7 mouse cellular contexts compared by ENCODE assay signal in the genomic region with DNA sequence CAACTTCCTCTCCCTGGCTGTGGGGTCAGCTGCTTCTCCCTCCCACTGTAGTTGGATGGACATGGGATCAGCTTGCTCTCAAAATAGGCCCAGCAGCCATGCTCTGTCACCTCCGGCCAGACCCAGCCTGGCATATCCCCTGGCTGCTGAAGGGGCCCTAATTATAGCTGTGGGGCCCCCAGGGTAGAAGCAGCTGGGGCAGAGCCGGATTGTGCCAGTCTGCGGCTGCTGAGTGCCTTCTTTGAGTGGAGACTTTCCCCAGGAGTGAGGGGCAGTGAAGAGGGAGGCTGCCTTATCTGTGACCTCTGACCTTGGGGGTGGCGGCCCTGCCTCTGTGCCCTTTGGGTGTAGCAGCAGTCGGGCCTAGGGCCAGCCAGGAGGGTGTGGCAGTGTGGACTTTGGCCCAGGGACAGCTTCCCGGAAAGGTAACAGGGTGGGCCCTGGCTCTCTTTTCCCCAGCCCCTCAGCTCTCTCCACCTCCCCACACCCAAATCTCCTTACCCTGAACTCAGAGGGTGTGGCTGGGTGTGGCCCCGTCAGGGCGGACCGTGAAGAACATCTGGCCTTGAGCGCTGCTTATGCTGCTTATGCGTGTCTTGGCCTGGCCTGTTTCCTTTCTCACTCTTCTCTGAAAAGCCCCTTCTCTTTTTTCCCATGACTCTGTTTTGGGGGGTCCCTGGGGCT. TPM values are rescaled to one million over a fixed set of nuclear protein-coding genes. Genes with fewer than 3 reads are reported as not detected.
DNase-seq lines count a peak whose midpoint lies in the region; ATAC-seq and TF ChIP-seq lines count a peak whose summit lies in the region.

No protein-coding gene starts in this region.

- ATAC-seq in embryonic facial prominence, embryonic 13.5 days (ENCODE audit: insufficient number of reproducible peaks, insufficient read depth, low FRiP score, low TSS enrichment, low read depth) = peak; percentile 26; the same call in 1 of the 2 replicates
- ATAC-seq in intestine, embryonic 16.5 days = peak; percentile 90

- H3K79me2 ChIP-seq in MEL (ENCODE audit: control insufficient read depth, insufficient read depth, low read length, poor library complexity) = no peaks in the 10 kb centered on the region
- H3K79me2 ChIP-seq in myocyte (ENCODE audit: control insufficient read depth, insufficient read depth) = no peaks in the 10 kb centered on the region

- H3ac ChIP-seq in myocyte (ENCODE audit: control insufficient read depth, insufficient read length) = no peak overlapping the region

- H3K27me3 ChIP-seq in MEL (ENCODE audit: control insufficient read depth in 1 of 2, insufficient read depth in 2 of 2, low read length in 2 of 2) (no peaks in the 10 kb centered on the region), myocyte (ENCODE audit: control insufficient read depth, insufficient read depth, insufficient read length) (peaks cover 4% of the 10 kb centered on the region)
- H3K27me3 ChIP-seq in embryonic facial prominence, embryonic 13.5 days = no peaks in the 10 kb centered on the region
- no peaks in the 10 kb centered on the region for H3K27me3 ChIP-seq in intestine, embryonic 16.5 days (replicated peaks; ENCODE audit: control insufficient read depth, insufficient read depth, low read length)

- WGBS in embryonic facial prominence, embryonic 13.5 days = 66% methylated on average over 11 of the region's 11 CpGs
- whole genome bisulfite sequencing in intestine, embryonic 16.5 days = 46% methylated on average over 11 of the region's 11 CpGs

- no peak overlapping the region for H3K4me2 ChIP-seq in embryonic facial prominence, embryonic 13.5 days
- peak overlapping the region; percentile 30 for H3K4me2 ChIP-seq in intestine, embryonic 16.5 days (ENCODE audit: low read depth, low read length)
- H3K4me2 ChIP-seq in myocyte (ENCODE audit: low read depth) = peak overlapping the region; percentile 42

- peak; percentile 48 for DNase-seq in MEL (ENCODE audit: low read depth, low spot score)
- DNase-seq in ovary, postnatal 36 days (ENCODE audit: low spot score) = no peak
- DNase-seq in left cerebral cortex, adult 11 months (ENCODE audit: low spot score) = no peak
- no peak for DNase-seq in right cerebral cortex, adult 2 months (ENCODE audit: low spot score in 2 of 2)

- H3K4me1 ChIP-seq in MEL (ENCODE audit: control insufficient read depth in 1 of 2, insufficient read depth in 2 of 2, low read length in 2 of 2) = peaks cover 9 to 24% of the 10 kb centered on the region in 2 experiments; a peak in 3 of 4 replicates
- peaks cover 8% of the 10 kb centered on the region for H3K4me1 ChIP-seq in embryonic facial prominence, embryonic 13.5 days
- peaks cover 15% of the 10 kb centered on the region for H3K4me1 ChIP-seq in intestine, embryonic 16.5 days (ENCODE audit: control insufficient read depth, insufficient read depth, low read length)

- TF ChIP-seq EP300 in MEL (IDR thresholded peaks at IDR 0.05; ENCODE audit: low read depth in 1 of 2, low read length in 2 of 2) = 0 out of 4 replicates have a peak, but pooled peaks of 1 of the 2 experiments have one; percentile 10

- H3K4me3 ChIP-seq in MEL (ENCODE audit: control insufficient read depth in 1 of 2, insufficient read depth in 1 of 2, low read depth in 2 of 2, low read length in 2 of 2) (no peak overlapping the region), myocyte (no peak overlapping the region)
- no peak overlapping the region for H3K4me3 ChIP-seq in embryonic facial prominence, embryonic 13.5 days
- H3K4me3 ChIP-seq in intestine, embryonic 16.5 days (ENCODE audit: low read length) = no peak overlapping the region

- H3K9ac ChIP-seq in MEL (ENCODE audit: control insufficient read depth, low read depth, low read length, poor library complexity, severe bottlenecking) = peak overlapping the region; percentile 57
- H3K9ac ChIP-seq in embryonic facial prominence, embryonic 13.5 days = no peak overlapping the region
- H3K9ac ChIP-seq in intestine, embryonic 16.5 days (ENCODE audit: low read depth, low read length) = peak overlapping the region; percentile 46

- H3K36me3 ChIP-seq in MEL (ENCODE audit: control insufficient read depth in 1 of 2, insufficient read depth in 2 of 2, low read length in 2 of 2) = peaks cover 0 to 19% of the 10 kb centered on the region in 2 experiments; a peak in 2 of 4 replicates
- peaks cover 56% of the 10 kb centered on the region for H3K36me3 ChIP-seq in embryonic facial prominence, embryonic 13.5 days
- H3K36me3 ChIP-seq in intestine, embryonic 16.5 days (ENCODE audit: control insufficient read depth, insufficient read depth, low read length) = peaks cover 6% of the 10 kb centered on the region; the same call in 1 of the 2 replicates
- H3K36me3 ChIP-seq in myocyte (ENCODE audit: control insufficient read depth, insufficient read depth) = no peaks in the 10 kb centered on the region

- peak overlapping the region; percentile 68 for H3K27ac ChIP-seq in MEL (ENCODE audit: control insufficient read depth, low read depth, low read length)
- no peak overlapping the region for H3K27ac ChIP-seq in embryonic facial prominence, embryonic 13.5 days
- peak overlapping the region; percentile 86 for H3K27ac ChIP-seq in intestine, embryonic 16.5 days (ENCODE audit: low read length)

- no peak for TF ChIP-seq RAD21 in MEL (IDR thresholded peaks at IDR 0.05; ENCODE audit: low read depth, low read length)

- no peak for TF ChIP-seq CTCF in MEL (IDR thresholded peaks at IDR 0.05 in 2 of 3, conservative IDR thresholded peaks at IDR 0.05 in 1 of 3; ENCODE audit: control insufficient read depth in 1 of 3, insufficient read depth in 1 of 3, low read depth in 2 of 3, low read length in 3 of 3, poor library complexity in 1 of 3, severe bottlenecking in 1 of 3)

- no peak for TF ChIP-seq POLR2A in MEL (IDR thresholded peaks at IDR 0.05; ENCODE audit: control insufficient read depth in 1 of 2, insufficient read depth in 1 of 2, low read depth in 1 of 2, low read length in 2 of 2, poor library complexity in 1 of 2)
- no peak for TF ChIP-seq POLR2A in myocyte (IDR thresholded peaks at IDR 0.05; ENCODE audit: insufficient read length, low read depth)

- no peaks in the 10 kb centered on the region for H3K9me3 ChIP-seq in MEL (replicated peaks; ENCODE audit: insufficient read depth, low read length)
- no peaks in the 10 kb centered on the region for H3K9me3 ChIP-seq in embryonic facial prominence, embryonic 13.5 days
- H3K9me3 ChIP-seq in intestine, embryonic 16.5 days (ENCODE audit: control insufficient read depth, low read length) = no peaks in the 10 kb centered on the region

TF ChIP-seq in MEL, 35 proteins besides CTCF, POLR2A, EP300 and RAD21 (continues in another document):
- no peak for TF ChIP-seq ZMIZ1 (IDR thresholded peaks at IDR 0.05; ENCODE audit: low read depth, low read length)
- TF ChIP-seq ETS1 (IDR thresholded peaks at IDR 0.05; ENCODE audit: low read depth, low read length) = no peak
- no peak for TF ChIP-seq HCFC1 (IDR thresholded peaks at IDR 0.05; ENCODE audit: low read depth, low read length)
- TF ChIP-seq MAZ (IDR thresholded peaks at IDR 0.05; ENCODE audit: low read depth, low read length) = no peak
- no peak for TF ChIP-seq ZC3H11A (IDR thresholded peaks at IDR 0.05; ENCODE audit: low read depth, low read length)
- no peak for TF ChIP-seq ZNF384 (IDR thresholded peaks at IDR 0.05; ENCODE audit: low read depth, low read length)
- TF ChIP-seq TCF12 (IDR thresholded peaks at IDR 0.05; ENCODE audit: low read depth, low read length) = no peak
- TF ChIP-seq MAX (IDR thresholded peaks at IDR 0.05; ENCODE audit: low read length) = no peak
- TF ChIP-seq MAFK (IDR thresholded peaks at IDR 0.05; ENCODE audit: borderline replicate concordance, low read depth, low read length) = no peak
- no peak for TF ChIP-seq ZKSCAN1 (IDR thresholded peaks at IDR 0.05; ENCODE audit: low read depth, low read length)

TF ChIP-seq in myocyte, 11 proteins besides CTCF, POLR2A, EP300 and RAD21 (continues in another document):
- TF ChIP-seq E2F4 (IDR thresholded peaks at IDR 0.05; ENCODE audit: insufficient read depth) (no peak), MAX (IDR thresholded peaks at IDR 0.05; ENCODE audit: low read depth) (no peak), MYOG (IDR thresholded peaks at IDR 0.05; ENCODE audit: control insufficient read depth in 1 of 3, insufficient read depth in 1 of 3, insufficient read length in 2 of 3, low read depth in 2 of 3) (peak; percentile 11 to 64 (median 38)), REST (IDR thresholded peaks at IDR 0.05; ENCODE audit: insufficient read depth, insufficient read length) (no peak), USF1 (IDR thresholded peaks at IDR 0.05; ENCODE audit: low read depth) (no peak), MYOD1 (IDR thresholded peaks at IDR 0.05; ENCODE audit: control insufficient read depth in 1 of 3, insufficient read length in 2 of 3, low read depth in 2 of 3) (peak in 2 of 3 experiments; percentile 35 to 72), TCF3 (IDR thresholded peaks at IDR 0.05; ENCODE audit: insufficient read length, low read depth) (no peak), CEBPB (IDR thresholded peaks at IDR 0.05; ENCODE audit: insufficient read depth, poor library complexity, severe bottlenecking) (no peak), SRF (IDR thresholded peaks at IDR 0.05; ENCODE audit: control insufficient read depth, insufficient read length, low read depth) (no peak)

RNA-seq across cellular contexts. Expression of gene Pik3c2b, which starts 38.6 kb away (rescaled TPM):
- total RNA-seq in MEL (2012; rRNA removed) = 2.9 TPM in 2 replicates
- 1 to 10 TPM in 1 of 2 experiments, not detected in 1; 3.2 TPM for polyA plus RNA-seq in MEL (2012; ENCODE audit: insufficient read depth in 1 of 2, insufficient read length in 2 of 2, low read depth in 1 of 2, low replicate concordance in 2 of 2, missing spikeins in 1 of 2)
- 7.4 and 7.9 TPM in 2 replicates for polyA plus RNA-seq in embryonic facial prominence, embryonic 13.5 days (2015; fragmentation: Nextera tagmentation; extraction: Ambion mirVana)
- 5.2 and 5.3 TPM in 2 replicates for polyA plus RNA-seq in intestine, embryonic 16.5 days (2015; fragmentation: Nextera tagmentation; extraction: Ambion mirVana)
- polyA plus RNA-seq in myocyte (2012; fragmentation: generic; extraction: Trizol) = 1.8 TPM

RNA-seq across cellular contexts. Expression of gene Ppp1r15b, which starts 46.9 kb away (rescaled TPM):
- 53.1 and 60.9 TPM in 2 replicates for total RNA-seq in MEL (2012; rRNA removed)
- polyA plus RNA-seq in MEL (2012; ENCODE audit: insufficient read depth in 1 of 2, insufficient read length in 2 of 2, low read depth in 1 of 2, low replicate concordance in 2 of 2, missing spikeins in 1 of 2) (10 to 100 TPM in 1 of 2 experiments, not detected in 1; 56.3 TPM), myocyte (2012; fragmentation: generic; extraction: Trizol) (30.9 TPM)
- 32.0 and 35.2 TPM in 2 replicates for polyA plus RNA-seq in embryonic facial prominence, embryonic 13.5 days (2015; fragmentation: Nextera tagmentation; extraction: Ambion mirVana)
- polyA plus RNA-seq in intestine, embryonic 16.5 days (2015; fragmentation: Nextera tagmentation; extraction: Ambion mirVana) = 48.0 and 53.7 TPM in 2 replicates

RNA-seq across cellular contexts. Expression of gene Mdm4, which starts 53.7 kb away (rescaled TPM):
- 19.8 and 23.5 TPM in 2 replicates for total RNA-seq in MEL (2012; rRNA removed)
- polyA plus RNA-seq in MEL (2012; ENCODE audit: insufficient read depth in 1 of 2, insufficient read length in 2 of 2, low read depth in 1 of 2, low replicate concordance in 2 of 2, missing spikeins in 1 of 2) = 10 to 100 TPM in 1 of 2 experiments, not detected in 1; 28.1 TPM
- polyA plus RNA-seq in embryonic facial prominence, embryonic 13.5 days (2015; fragmentation: Nextera tagmentation; extraction: Ambion mirVana) = 41.9 and 46.5 TPM in 2 replicates
- 19.1 and 24.1 TPM in 2 replicates for polyA plus RNA-seq in intestine, embryonic 16.5 days (2015; fragmentation: Nextera tagmentation; extraction: Ambion mirVana)
- polyA plus RNA-seq in myocyte (2012; fragmentation: generic; extraction: Trizol) = 11.5 TPM
